Mouse (Mus musculus): Measurements from ENCODE around the gene Mbnl2. TPM values are rescaled to one million over a fixed set of nuclear protein-coding genes. Genes with fewer than 3 reads are reported as not detected.
A peak's percentile ranks its signal among the peaks of the same experiment; 100 is the strongest.

The Mbnl2 gene
- polyA plus RNA-seq, 1 experiment from 2014 or later: 45.5 TPM

- 90% methylated on average over 4 of the region's 4 CpGs for WGBS
- no peak for DNase-seq (ENCODE audit: low spot score)
- peaks cover 27% of the 10 kb centered on the region for H3K4me1 ChIP-seq
- no peak overlapping the region for H3K4me3 ChIP-seq
- no peak overlapping the region for H3K27ac ChIP-seq
- peaks cover 15% of the 10 kb centered on the region; the same call in 1 of the 2 replicates for H3K36me3 ChIP-seq
- no peaks in the 10 kb centered on the region for H3K9me3 ChIP-seq (replicated peaks)
- H3K27me3 ChIP-seq (ENCODE audit: low read depth, poor library complexity, severe bottlenecking): no peaks in the 10 kb centered on the region
Measured at GRCm38 (mm10) chr14:120377192-120377591, 101.7 kb downstream of the Mbnl2 start.

GRCm38 (mm10) chr14:120378002-120378401, 102.5 kb downstream of the Mbnl2 start:
- no peak for DNase-seq (ENCODE audit: low spot score)
- Histone ChIP-seq H3K27ac (no peak overlapping the region), H3K27me3 (ENCODE audit: low read depth, poor library complexity, severe bottlenecking) (no peaks in the 10 kb centered on the region), H3K4me3 (no peak overlapping the region), H3K36me3 (peaks cover 15% of the 10 kb centered on the region; the same call in 1 of the 2 replicates), H3K9me3 (replicated peaks) (no peaks in the 10 kb centered on the region), H3K4me1 (peaks cover 23% of the 10 kb centered on the region)
- WGBS: 50% methylated on average over 8 of the region's 8 CpGs

- peaks cover 15% of the 10 kb centered on the region; the same call in 1 of the 2 replicates for H3K36me3 ChIP-seq
- no peak for DNase-seq (ENCODE audit: low spot score)
- no peak overlapping the region for H3K4me3 ChIP-seq
- peaks cover 13% of the 10 kb centered on the region for H3K4me1 ChIP-seq
- H3K9me3 ChIP-seq (replicated peaks): no peaks in the 10 kb centered on the region
- no peaks in the 10 kb centered on the region for H3K27me3 ChIP-seq (ENCODE audit: low read depth, poor library complexity, severe bottlenecking)
- WGBS: 88% methylated on average over 4 of the region's 4 CpGs
- H3K27ac ChIP-seq: no peak overlapping the region
Measured at GRCm38 (mm10) chr14:120379716-120380115, 104.2 kb downstream of the Mbnl2 start.

GRCm38 (mm10) chr14:120381378-120382134, 106.1 kb downstream of the Mbnl2 start:
- 92% methylated on average over 26 of the region's 26 CpGs for WGBS
- no peak for DNase-seq (ENCODE audit: low spot score)
- Histone ChIP-seq H3K4me1 (peaks cover 13% of the 10 kb centered on the region), H3K36me3 (peaks cover 15% of the 10 kb centered on the region; the same call in 1 of the 2 replicates), H3K9me3 (replicated peaks) (no peaks in the 10 kb centered on the region), H3K27ac (no peak overlapping the region), H3K27me3 (ENCODE audit: low read depth, poor library complexity, severe bottlenecking) (no peaks in the 10 kb centered on the region), H3K4me3 (no peak overlapping the region)

GRCm38 (mm10) chr14:120382179-120382578, 106.7 kb downstream of the Mbnl2 start:
- no peaks in the 10 kb centered on the region for H3K9me3 ChIP-seq (replicated peaks)
- H3K36me3 ChIP-seq: peaks cover 15% of the 10 kb centered on the region; the same call in 1 of the 2 replicates
- H3K27me3 ChIP-seq (ENCODE audit: low read depth, poor library complexity, severe bottlenecking): no peaks in the 10 kb centered on the region
- 90% methylated on average over 5 of the region's 5 CpGs for WGBS
- no peak overlapping the region for H3K4me3 ChIP-seq
- H3K27ac ChIP-seq: no peak overlapping the region
- peaks cover 12% of the 10 kb centered on the region for H3K4me1 ChIP-seq
- DNase-seq (ENCODE audit: low spot score): no peak

- peaks cover 7% of the 10 kb centered on the region; the same call in 1 of the 2 replicates for H3K27me3 ChIP-seq (ENCODE audit: low read depth, poor library complexity, severe bottlenecking)
- peaks cover under 1% of the 10 kb centered on the region; the same call in 1 of the 2 replicates for H3K4me1 ChIP-seq
- 82% methylated on average over 11 of the region's 11 CpGs for WGBS
- H3K9me3 ChIP-seq (replicated peaks): no peaks in the 10 kb centered on the region
- H3K27ac ChIP-seq: no peak overlapping the region
- no peak overlapping the region for H3K4me3 ChIP-seq
- peaks cover 15% of the 10 kb centered on the region; the same call in 1 of the 2 replicates for H3K36me3 ChIP-seq
- DNase-seq (ENCODE audit: low spot score): no peak
Measured at GRCm38 (mm10) chr14:120383186-120383851, 107.8 kb downstream of the Mbnl2 start.

GRCm38 (mm10) chr14:120384615-120385014, 109.1 kb downstream of the Mbnl2 start:
- H3K4me3 ChIP-seq: no peak overlapping the region
- WGBS: 95% methylated on average over 5 of the region's 5 CpGs

GRCm38 (mm10) chr14:120387293-120387692, 111.8 kb downstream of the Mbnl2 start:
- DNase-seq (ENCODE audit: low spot score): no peak
- no peaks in the 10 kb centered on the region for H3K9me3 ChIP-seq (replicated peaks)
- whole genome bisulfite sequencing: 87% methylated on average over 4 of the region's 4 CpGs

More at GRCm38 (mm10) chr14:120384615-120385014, 109.1 kb downstream of the Mbnl2 start:
- DNase-seq (ENCODE audit: low spot score): no peak
- H3K27me3 ChIP-seq (ENCODE audit: low read depth, poor library complexity, severe bottlenecking): peaks cover 13% of the 10 kb centered on the region; the same call in 1 of the 2 replicates
- H3K36me3 ChIP-seq: peaks cover 19% of the 10 kb centered on the region
- no peaks in the 10 kb centered on the region for H3K9me3 ChIP-seq (replicated peaks)
- peaks cover 11% of the 10 kb centered on the region for H3K4me1 ChIP-seq
- no peak overlapping the region for H3K27ac ChIP-seq

GRCm38 (mm10) chr14:120388818-120389691, 113.6 kb downstream of the Mbnl2 start:
- WGBS: 12% methylated on average over 37 of the region's 38 CpGs
- Histone ChIP-seq H3K27me3 (ENCODE audit: low read depth, poor library complexity, severe bottlenecking) (peaks cover 13% of the 10 kb centered on the region; the same call in 1 of the 2 replicates), H3K4me1 (peaks cover 11% of the 10 kb centered on the region), H3K36me3 (peaks cover 33% of the 10 kb centered on the region), H3K9me3 (replicated peaks) (no peaks in the 10 kb centered on the region), H3K4me3 (peak overlapping the region; percentile 40), H3K27ac (peak overlapping the region; percentile 70)
- peak; percentile 57 for DNase-seq (ENCODE audit: low spot score)

More at GRCm38 (mm10) chr14:120387293-120387692, 111.8 kb downstream of the Mbnl2 start:
- peaks cover 13% of the 10 kb centered on the region; the same call in 1 of the 2 replicates for H3K27me3 ChIP-seq (ENCODE audit: low read depth, poor library complexity, severe bottlenecking)
- H3K4me3 ChIP-seq: no peak overlapping the region
- H3K36me3 ChIP-seq: peaks cover 28% of the 10 kb centered on the region
- peaks cover 11% of the 10 kb centered on the region for H3K4me1 ChIP-seq
- no peak overlapping the region for H3K27ac ChIP-seq

GRCm38 (mm10) chr14:120390231-120390944, 114.9 kb downstream of the Mbnl2 start:
- no peak overlapping the region for H3K27ac ChIP-seq
- peaks cover 11% of the 10 kb centered on the region for H3K4me1 ChIP-seq
- DNase-seq (ENCODE audit: low spot score): no peak
- H3K9me3 ChIP-seq (replicated peaks): no peaks in the 10 kb centered on the region
- H3K36me3 ChIP-seq: peaks cover 33% of the 10 kb centered on the region
- 91% methylated on average over 10 of the region's 10 CpGs for WGBS
- H3K27me3 ChIP-seq (ENCODE audit: low read depth, poor library complexity, severe bottlenecking): peaks cover 13% of the 10 kb centered on the region; the same call in 1 of the 2 replicates
- no peak overlapping the region for H3K4me3 ChIP-seq

GRCm38 (mm10) chr14:120391701-120392100, 116.2 kb downstream of the Mbnl2 start:
- Histone ChIP-seq H3K27me3 (ENCODE audit: low read depth, poor library complexity, severe bottlenecking) (peaks cover 13% of the 10 kb centered on the region; the same call in 1 of the 2 replicates), H3K36me3 (peaks cover 38% of the 10 kb centered on the region), H3K27ac (no peak overlapping the region), H3K4me3 (no peak overlapping the region), H3K9me3 (replicated peaks) (no peaks in the 10 kb centered on the region), H3K4me1 (peaks cover 11% of the 10 kb centered on the region)
- no peak for DNase-seq (ENCODE audit: low spot score)
- WGBS: 93% methylated on average over 10 of the region's 10 CpGs

- WGBS: 97% methylated on average over 9 of the region's 9 CpGs
- Histone ChIP-seq H3K9me3 (replicated peaks) (no peaks in the 10 kb centered on the region), H3K4me1 (peaks cover 11% of the 10 kb centered on the region), H3K4me3 (no peak overlapping the region), H3K27ac (no peak overlapping the region), H3K36me3 (peaks cover 44% of the 10 kb centered on the region), H3K27me3 (ENCODE audit: low read depth, poor library complexity, severe bottlenecking) (peaks cover 13% of the 10 kb centered on the region; the same call in 1 of the 2 replicates)
- DNase-seq (ENCODE audit: low spot score): no peak
Measured at GRCm38 (mm10) chr14:120392441-120392840, 117.0 kb downstream of the Mbnl2 start.
